Mouse (Mus musculus): Measurements from ENCODE around the gene Ttc3. TPM values are rescaled to one million over a fixed set of nuclear protein-coding genes. Genes with fewer than 3 reads are reported as not detected.

The Ttc3 gene
- total RNA-seq (2023) = 167 TPM

DNA sequence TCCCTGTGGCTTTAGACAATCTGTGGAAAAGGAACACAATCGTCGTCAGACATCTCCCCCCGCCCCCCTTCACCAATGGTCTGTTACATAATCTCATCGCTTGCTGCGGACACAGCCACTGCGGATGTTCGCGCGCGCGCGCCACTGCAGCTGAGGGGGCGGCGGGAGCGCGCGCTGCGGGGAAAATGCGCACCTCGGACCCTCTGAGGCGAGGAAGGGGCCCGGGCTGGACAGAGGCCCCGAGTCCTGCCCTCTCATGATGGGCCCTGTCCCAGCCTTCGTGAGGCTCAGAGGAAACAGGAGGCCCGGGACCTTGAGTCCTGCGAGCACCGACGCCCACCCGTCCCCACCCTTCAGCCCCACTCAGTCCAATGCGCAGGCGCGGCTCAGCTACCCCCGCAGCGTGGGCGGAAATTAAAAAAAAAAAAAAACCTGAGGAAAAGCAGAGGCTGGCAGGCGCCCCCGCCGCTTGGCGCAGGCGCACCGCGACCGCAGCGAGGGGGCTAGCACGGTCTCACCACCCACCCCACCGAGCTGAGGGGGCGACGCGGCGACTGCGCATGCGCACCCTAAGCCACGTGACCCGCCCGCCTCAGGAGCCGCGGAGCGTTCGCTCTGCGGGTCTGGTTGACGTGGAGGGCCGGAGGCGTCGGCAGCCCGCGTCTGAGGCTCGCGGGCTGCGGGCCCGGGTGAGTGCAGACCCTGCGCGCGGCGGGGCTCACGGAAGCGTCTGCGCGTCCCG lies at the start of gene Ttc3:
TSS of gene Ttc3 (plus strand) at position 446 of the 742 bp plus-strand sequence.

DNA sequence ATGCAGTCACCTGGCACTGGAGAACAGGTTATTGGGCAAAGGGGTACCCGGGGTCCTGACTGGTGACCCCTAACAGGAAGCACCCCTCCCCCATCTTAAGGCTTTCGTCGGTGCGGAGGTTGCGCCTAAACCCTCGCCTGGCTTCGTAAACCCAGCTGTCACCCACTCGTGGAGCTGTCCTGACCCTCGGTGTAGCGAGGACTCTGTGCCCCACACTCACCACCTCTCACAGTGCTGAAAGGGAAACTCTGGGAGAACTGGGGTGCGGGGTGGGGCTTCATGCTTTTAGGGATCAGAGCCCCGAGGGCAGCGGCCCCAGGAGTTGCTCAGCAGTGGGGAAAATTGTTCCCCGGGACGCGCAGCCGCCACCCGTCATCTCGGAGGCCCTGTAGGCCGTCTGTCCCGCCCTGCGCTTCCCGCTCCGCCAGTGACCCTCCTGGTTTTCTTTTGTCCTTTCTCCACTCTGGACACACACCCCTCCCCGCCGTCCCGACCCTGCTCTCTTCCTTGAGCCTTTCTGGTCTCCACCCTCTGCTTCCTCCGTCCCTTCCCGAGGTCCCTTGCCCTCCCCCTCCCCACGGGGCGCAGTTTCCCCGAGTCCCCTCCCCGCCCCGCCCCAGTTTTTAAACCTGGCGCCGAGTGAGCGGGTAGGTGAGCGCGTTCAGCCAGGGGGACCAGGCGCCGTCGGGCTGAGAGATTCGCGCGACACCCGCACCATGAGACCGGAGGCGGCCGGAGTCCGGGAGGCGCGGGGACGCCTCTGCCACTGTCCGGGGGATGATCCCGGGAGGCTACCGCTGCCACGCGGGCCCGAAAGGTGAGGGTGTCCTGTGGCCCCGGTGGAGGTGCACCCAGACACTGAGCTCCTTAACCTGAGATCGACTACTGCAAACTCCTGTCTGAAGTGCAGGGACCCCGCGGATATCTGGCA lies 42.4 kb upstream of the Ttc3 start, which contains the start of gene Ripply3:
TSS of gene Ripply3 (plus strand) at position 640 of the 931 bp plus-strand sequence.

DNA sequence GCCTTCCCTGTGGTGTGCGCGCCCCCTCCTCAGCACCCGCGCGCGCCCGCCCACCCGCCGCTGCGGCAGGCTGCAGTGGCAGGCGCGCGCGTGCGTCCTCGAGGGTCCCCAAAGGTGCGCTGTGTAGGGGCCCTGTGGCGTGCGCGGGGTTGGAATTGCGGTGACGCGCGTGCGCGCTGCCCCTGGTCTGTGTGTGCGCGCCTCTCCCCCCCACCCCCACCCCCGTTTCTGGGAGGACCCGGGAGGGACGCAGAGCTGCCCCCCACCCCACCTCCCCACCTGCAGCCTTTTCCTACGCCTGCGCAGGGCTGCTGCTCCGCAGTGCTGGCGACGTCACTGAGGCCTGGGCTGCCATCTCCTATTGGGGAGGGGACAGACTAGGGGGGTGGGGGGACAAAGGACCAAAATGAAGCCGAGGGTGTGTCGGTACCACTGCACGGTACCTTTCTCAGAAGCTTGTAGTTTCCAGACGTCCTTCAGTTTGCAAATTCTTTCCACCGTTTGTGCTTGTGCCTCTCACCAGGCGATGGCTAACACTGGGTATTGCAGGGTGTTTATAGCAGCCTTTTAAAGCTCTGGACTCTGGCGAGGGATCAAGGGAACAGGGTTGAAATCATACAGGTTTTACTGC lies 998 bp downstream of the Ttc3 start, which contains the start of gene Pigp:
TSS of gene Pigp (minus strand) at position 542 of the 631 bp plus-strand sequence.

Other genes with a start within 250 kb of the Ttc3 start
- gene Hlcs, start 57.0 kb upstream of the Ttc3 start, total RNA-seq (2023) = 50.0 TPM
- not detected for gene Ripply3, start 42.2 kb upstream of the Ttc3 start, total RNA-seq (2023)
- 40.0 TPM for gene Pigp, start 1.2 kb downstream of the Ttc3 start, total RNA-seq (2023)
- gene Vps26c, start 156.2 kb downstream of the Ttc3 start, total RNA-seq (2023) = 32.5 TPM
- gene Dyrk1a, start 199.4 kb downstream of the Ttc3 start, total RNA-seq (2023) = 126 TPM

Data from CD8-positive naive resting alpha-beta T cell, adult 57 days (primary cell).